Mouse (Mus musculus): Measurements from ENCODE around the gene Nrcam.

GRCm38 (mm10) chr12:44402134-44402533, 73.4 kb downstream of the Nrcam start:
- TF ChIP-seq POLR2A (IDR thresholded peaks at IDR 0.05; ENCODE audit: borderline replicate concordance, control insufficient read depth, low read depth, low read length) (no peak), CTCF (IDR thresholded peaks at IDR 0.05; ENCODE audit: control insufficient read depth, insufficient read depth, low read length) (no peak)

Data from bone marrow, adult 2 months (tissue).